Mouse (Mus musculus): ENCODE data around the gene Apoc1. TPM values are rescaled to one million over a fixed set of nuclear protein-coding genes. Genes with fewer than 3 reads are reported as not detected.

Gene Apoc1
- total RNA-seq, 1 experiment from 2014 or later: 1,967 TPM

GRCm38 (mm10) chr7:19686521-19686920 lies 5.9 kb downstream of the Apoc1 start:
- no peak for DNase-seq

- no peak for DNase-seq
These were observed 7.1 kb downstream of the Apoc1 start for GRCm38 (mm10) chr7:19685374-19685773.

DNA sequence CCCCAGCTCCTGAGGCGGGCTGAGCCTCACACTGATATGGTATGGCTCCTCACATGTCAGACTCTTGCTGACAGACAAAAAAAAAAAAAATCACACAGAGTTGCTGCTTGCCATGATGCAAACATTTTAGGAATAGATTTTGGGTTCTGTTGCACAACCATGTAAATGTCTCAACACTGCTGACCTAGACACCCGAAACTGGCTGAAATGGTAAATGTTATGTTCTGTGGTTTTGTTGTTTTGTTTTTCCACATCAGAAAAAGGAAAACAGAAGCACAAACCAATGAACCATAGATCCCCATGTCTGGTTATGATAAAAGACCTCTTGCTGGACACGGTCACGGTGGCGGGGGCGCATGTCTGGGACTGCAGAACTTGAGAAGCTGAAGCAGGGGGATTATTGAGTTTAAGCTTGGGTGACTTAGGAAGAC lies 8.7 kb downstream of the Apoc1 start:
- DNase-seq: no peak

- no peak for DNase-seq
These were observed 9.5 kb downstream of the Apoc1 start for GRCm38 (mm10) chr7:19682979-19683378.

DNA sequence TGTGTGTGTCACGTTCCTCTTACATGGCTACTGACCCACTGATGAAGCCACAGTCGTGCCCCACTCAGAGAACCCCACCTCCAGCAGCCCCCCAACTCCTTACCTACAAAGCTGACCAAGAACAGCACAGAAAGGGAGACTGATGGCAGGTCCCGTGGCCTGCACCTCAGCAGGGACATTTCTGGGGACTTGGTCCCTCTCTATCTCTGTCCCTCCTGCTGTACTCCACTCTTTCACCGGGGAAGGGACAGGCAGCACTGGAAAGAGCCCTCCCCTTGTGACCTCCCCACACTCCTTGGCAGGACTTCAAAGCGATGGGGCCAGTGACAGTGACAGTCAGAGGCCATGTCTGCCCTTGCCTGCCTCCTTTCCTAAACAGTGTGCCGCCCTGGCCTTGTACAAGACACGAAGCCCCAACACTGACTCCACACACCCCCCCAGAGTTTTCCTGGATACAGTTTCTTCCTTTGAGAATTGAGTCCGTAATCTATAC lies 11.2 kb downstream of the Apoc1 start, which contains the start of the genes Gm44805 and Apoc4:
Gene Gm44805, minus strand, starts transcription at position 222 of the 493 bp plus-strand sequence.
Gene Apoc4, minus strand, starts transcription at position 278 of the 493 bp plus-strand sequence.
- peak; percentile 92 for DNase-seq

DNA sequence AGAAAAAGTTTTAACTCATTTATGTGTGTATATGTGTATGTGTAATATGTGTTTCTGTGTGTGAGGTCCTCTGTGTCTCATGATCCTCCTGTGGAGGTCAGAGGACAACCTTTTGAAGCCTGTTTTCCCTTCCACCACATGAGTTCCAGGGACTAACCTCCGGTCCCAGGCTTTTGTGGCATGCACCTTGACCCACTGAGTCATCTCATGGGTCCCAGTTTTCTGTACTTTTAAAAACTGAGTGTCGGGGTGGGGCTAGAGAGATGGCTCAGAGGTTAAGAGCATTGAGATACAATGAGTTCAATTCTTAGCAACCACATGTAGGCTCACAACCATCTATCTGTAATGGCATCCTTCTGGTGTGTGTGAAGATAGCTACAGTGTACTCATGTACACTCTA lies 11.8 kb downstream of the Apoc1 start:
- no peak for DNase-seq

- DNase-seq: no peak
These were observed 13.6 kb downstream of the Apoc1 start for GRCm38 (mm10) chr7:19678901-19679300.

DNA sequence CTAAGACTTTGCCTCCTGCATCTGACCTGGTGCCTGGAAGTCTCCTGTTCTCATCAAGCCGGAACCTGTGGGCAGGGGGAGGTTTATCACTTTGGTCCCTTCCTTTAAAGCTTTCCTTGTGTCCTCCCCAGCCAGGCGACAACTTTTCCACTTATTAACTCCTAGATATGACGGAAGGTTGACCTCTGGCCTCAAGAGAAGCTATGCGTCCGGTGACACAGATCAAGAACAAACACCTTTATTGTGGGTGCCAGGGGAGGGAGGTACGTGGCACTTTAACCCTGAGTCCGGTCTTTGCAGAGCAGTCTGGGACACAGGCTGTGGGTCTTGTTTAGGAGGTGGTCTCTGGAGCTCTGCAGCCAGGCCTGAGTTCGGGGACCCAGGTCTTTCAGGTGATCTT lies 14.6 kb downstream of the Apoc1 start, which contains the start of gene Apoc2:
Gene Apoc2, minus strand, starts transcription at position 70 of the 400 bp plus-strand sequence.
- DNase-seq: no peak

GRCm38 (mm10) chr7:19676662-19677061 lies 15.8 kb downstream of the Apoc1 start:
- no peak for DNase-seq

DNA sequence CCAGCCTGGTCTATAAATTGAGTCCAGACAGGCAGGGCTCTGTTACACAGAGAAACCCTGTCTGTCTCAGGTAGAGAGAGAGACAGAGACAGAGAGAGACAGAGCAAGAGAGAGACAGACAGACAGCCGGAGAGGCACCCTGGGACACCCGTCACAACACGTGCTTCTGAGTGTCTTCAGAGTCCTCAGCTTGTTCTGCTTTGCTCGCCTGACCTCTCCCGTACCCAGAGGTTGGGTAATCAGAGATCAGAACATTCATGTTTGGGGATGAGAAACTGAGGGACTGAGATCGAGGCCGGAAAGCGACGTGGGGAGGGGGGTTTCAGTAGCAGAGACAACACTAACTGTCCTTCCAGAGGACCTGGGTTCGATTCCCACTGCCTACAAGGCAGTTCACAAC lies 16.6 kb downstream of the Apoc1 start:
- no peak for DNase-seq

DNA sequence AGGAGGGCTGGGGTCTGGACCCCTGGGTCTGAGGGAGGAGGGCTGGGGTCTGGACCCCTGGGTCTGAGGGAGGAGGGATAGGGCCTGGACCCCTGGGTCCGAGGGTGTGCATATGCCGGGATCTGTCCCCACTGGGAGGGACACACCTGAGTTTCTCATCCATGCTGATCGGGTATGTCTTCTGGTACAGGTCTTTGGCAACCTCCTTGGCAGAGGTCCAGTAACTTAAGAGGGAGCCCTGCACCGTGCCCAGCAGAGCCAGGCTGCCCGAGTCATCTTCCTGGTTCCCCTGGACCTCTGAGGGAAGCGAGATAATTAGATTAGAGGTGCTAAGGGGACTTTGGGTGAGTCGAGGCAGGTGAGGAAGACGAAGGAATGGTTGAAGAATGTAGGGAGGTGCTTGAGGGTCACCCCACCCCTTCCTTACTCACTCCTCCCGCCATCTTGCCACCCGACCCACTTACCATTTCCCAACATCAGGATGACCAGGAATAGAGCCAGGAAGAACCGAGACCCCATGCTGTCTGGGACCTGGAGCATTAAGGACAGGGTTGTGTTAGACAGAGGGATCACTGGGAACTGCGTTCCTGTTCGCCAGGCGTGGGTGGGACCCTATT lies 19.3 kb downstream of the Apoc1 start:
- DNase-seq: peak; percentile 29

DNA sequence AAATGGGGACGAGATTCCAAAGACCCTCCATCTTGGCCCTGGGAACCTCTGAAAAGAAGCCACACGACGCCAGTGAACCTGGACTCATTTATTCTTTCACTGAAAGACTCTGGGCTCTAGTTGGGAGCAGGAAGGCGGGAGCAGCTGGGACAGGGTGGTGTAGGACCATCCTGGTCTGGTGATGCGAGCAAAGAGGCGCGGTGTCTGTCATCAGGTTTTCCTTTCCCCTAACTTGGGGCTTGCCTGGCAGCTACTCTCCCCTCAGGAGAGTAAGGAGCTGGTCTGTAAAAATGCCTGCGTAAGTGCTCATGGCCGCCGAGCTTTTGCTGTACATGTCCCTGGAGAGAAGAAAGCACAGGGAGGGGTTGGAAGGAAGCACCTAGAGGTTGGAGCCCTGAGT lies 20.9 kb downstream of the Apoc1 start:
- no peak for DNase-seq

GRCm38 (mm10) chr7:19668947-19669721 lies 23.3 kb downstream of the Apoc1 start:
- DNase-seq: peak; percentile 96

DNA sequence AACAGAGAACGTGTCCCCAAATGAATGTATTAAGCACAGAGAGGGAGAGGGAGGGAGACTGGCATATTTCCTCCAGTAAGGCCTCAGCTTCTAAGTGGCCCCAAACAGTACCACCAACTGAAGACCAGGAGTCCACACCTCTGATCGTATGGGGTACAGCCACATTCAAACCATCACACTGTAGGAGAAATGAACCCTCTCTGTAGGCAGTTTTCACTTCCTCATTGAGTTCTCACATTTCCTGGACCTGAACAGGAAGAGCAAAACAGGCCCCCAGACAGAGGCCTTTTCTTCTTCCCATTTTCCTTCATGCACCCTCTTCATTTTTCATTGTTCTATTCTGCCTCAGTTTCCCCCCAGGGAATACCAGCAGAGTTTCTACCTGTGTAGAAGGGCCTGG lies 25.0 kb downstream of the Apoc1 start:
- DNase-seq: no peak

DNA sequence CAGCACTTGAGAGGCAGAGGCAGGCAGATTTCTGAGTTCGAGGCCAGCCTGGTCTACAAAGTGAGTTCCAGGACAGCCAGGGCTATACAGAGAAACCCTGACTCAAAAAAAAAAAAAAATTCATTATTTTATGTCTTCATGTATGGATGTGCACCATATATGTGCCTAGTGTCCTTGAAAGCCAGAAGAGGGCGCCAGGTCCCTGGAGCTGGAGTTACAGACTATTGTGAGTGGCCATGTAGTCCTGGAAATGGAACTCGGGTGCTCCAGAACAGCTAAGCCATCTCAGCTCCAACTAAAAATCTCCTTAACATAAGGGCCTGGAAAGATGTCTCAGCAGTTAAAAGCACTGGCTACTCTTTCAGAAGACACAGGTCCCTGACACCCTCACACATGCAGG lies 25.7 kb downstream of the Apoc1 start:
- peak; percentile 20 for DNase-seq

DNA sequence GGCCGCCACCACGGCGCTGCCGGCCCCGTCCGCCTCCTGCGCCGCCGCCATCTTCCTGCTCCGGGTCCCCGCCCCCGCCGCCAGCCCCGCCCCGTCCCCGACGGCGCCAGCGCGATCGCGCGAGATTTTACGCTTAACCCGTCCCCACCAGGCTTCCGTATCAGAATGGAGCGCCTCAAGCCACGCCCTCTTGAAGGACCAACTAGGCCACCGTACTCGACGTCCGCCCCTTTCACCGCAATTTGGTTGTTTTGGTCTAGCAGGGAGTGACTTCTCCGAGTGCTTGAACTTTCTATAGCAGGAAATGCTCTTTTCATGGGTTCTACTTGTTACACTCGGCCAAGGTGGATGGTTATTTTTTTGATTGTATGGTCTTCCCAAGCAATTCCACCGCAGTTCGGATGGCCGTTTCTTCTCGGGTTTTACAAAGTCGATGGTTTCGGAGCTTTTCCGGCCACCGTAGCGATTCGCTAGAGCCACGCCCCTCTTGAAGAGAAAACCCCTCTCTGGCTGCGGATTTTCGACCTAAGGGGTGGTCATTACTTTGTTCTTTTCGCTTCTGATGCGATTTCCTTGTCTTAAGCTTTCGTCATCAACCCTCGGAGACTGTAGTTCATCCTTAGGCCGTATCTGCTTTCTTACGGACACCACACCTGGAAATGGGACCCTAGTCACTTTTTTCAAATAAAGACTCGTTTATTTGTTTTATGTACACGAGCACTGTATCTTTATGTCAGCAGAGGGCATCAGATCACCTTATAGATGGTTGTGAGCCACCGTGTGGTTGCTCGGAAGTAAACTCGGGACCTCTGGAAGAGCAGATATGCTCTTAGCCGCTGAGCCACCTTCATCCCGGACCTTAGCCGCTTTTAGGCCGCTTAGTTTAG lies 27.3 kb downstream of the Apoc1 start, which contains the start of gene Clptm1:
Gene Clptm1, minus strand, starts transcription at position 79 of the 887 bp plus-strand sequence.
- peak; percentile 98 for DNase-seq

DNA sequence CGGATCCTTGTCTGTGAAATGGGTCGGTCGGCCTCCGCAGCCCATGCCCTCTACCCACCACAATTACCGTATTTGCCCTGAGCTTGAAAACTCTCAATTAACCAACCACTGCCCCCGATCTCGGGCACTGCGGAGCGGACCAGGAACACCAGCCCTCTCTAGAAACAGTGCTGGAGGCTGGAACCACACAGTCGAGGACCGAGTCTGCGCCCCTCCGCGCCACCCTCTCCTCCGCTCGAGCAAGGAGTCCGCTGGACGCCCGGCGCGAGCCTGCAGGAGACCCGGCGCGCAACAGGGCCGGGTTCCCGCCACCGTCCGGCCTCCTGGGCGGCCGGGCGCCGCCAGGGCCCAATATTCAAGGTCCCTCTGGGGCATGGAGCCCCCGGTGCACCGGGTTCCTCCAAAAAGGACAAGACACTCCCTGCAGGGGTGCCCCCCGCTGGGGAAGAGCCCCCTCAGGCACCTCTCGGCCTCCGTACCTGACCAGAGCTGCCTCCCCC lies 28.0 kb downstream of the Apoc1 start:
- no peak for DNase-seq

DNA sequence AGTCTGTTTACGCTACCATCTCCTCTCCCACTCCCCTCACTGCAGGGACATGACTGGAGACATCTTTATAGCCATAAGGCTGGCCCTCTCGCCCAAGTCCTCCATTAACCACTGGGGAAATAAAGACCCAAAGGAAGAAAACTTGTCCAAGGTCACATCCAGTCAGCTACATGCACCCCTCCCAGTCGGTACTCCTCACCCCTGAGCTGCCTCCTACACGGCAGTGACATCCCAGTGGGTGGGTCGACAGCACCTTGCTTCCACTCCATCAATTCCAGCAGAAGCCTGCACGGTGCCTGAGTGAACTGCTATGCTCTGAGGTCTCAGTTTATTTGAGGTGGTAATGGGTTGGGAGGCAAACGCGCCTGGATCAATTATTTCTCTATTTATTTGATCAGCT lies 28.5 kb downstream of the Apoc1 start:
- DNase-seq: peak; percentile 11

- DNase-seq: no peak
These were observed 39.8 kb downstream of the Apoc1 start for GRCm38 (mm10) chr7:19652614-19653013.

DNA sequence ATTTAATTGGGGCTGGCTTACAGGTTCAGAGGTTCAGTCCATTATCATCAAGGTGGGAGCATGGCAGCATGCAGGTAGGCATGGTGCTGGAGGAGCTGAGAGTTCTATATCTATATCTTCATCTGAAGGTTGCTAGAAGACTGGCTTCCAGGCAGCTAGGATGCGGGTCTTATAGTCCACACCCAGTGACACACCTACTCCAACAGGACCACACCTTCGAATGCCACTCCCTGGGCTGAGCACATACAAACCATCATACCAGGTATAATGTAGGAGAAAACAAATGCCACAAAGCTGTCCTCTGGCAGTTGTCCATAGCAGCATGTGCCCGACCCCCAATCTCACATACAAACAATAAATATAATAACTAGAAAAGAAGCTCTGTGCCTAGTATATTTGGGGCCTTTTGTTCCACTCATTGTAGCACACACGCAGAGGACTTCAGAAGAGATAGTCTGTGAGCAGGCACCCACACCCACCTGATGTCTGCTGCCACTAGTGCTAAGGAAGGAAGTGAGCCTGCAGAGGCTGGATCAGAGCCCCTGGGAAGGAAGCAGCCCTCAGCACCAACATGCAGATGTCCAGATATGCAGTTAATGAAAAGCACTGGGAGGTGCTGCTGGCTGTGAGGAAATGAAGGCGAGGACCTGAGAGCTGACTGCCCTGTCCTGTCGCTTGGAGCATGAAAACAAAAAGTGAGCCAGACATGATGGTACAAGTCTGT lies 41.2 kb downstream of the Apoc1 start:
- peak; percentile 11 for DNase-seq

DNA sequence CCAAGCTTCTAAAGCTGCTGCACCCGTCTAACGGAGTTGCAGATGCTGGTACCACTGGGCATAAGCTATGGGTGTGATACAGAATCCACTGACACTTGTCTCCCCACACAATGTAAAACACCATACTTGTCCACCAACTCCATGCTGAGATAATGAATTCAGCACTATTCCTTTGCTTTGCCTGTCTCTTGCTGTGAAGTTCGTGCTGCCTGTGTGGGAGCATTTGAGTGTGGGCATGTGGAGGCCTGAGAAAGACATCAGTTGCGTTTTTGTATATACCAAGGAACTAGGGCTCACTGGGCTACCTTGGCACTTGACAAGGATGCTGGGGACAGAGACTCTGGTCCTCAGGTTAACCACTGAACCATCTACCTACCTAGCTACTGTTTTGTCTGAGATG lies 51.2 kb downstream of the Apoc1 start:
- no peak for DNase-seq

Data from adrenal gland, postnatal 14 days (tissue).